Mouse (Mus musculus): ENCODE results near the gene Map2.

DNA sequence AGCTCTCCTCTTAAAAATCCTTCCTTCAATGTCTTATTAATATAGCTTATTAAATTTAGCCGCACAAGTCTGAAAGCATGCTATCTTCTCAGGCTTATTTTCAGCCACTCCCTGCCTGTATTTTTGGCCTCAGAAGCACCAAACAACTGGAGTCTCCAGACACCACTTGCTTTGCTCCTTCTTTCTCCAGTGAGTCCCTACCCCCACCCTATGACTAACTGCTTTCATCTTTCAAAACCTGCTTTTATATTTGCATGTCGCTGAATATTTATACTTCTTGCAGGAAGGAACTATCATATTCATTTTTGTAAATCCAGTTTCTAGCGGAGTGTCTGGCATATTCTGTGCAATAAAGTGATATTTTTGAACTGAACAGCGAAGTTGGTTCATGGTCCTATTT lies 21.6 kb downstream of the Map2 start:
- TF ChIP-seq POLR2A (IDR thresholded peaks at IDR 0.05; ENCODE audit: insufficient read length, low read depth) (no peak), TCF12 (IDR thresholded peaks at IDR 0.05; ENCODE audit: insufficient read depth, poor library complexity, severe bottlenecking) (no peak), MAX (IDR thresholded peaks at IDR 0.05; ENCODE audit: low read depth) (no peak), CEBPB (IDR thresholded peaks at IDR 0.05; ENCODE audit: insufficient read depth, poor library complexity, severe bottlenecking) (no peak), E2F4 (IDR thresholded peaks at IDR 0.05; ENCODE audit: insufficient read depth) (no peak), USF1 (IDR thresholded peaks at IDR 0.05; ENCODE audit: low read depth) (no peak), MYOG (IDR thresholded peaks at IDR 0.05; ENCODE audit: control insufficient read depth in 1 of 3, insufficient read depth in 1 of 3, insufficient read length in 2 of 3, low read depth in 2 of 3) (no peak), POLR2AphosphoS2 (IDR thresholded peaks at IDR 0.05; ENCODE audit: insufficient read length, low read depth) (no peak), SRF (IDR thresholded peaks at IDR 0.05; ENCODE audit: control insufficient read depth, insufficient read length, low read depth) (no peak), MYOD1 (IDR thresholded peaks at IDR 0.05; ENCODE audit: control insufficient read depth in 1 of 3, insufficient read length in 2 of 3, low read depth in 2 of 3) (no peak)
